Mouse (Mus musculus): ENCODE results near the gene Cdip1. TPM values are rescaled to one million over a fixed set of nuclear protein-coding genes. Genes with fewer than 3 reads are reported as not detected.
A peak's percentile ranks its signal among the peaks of the same experiment; 100 is the strongest.

The Cdip1 gene
- polyA plus RNA-seq, 1 experiment = 30.3 TPM

GRCm38 (mm10) chr16:4752155-4752554, 37.9 kb downstream of the Cdip1 start:
- H3K27ac ChIP-seq (ENCODE audit: insufficient read depth, low read length) = no peak overlapping the region
- TF ChIP-seq POLR2A (IDR thresholded peaks at IDR 0.05; ENCODE audit: low read depth, low read length) (no peak), CTCF (IDR thresholded peaks at IDR 0.05; ENCODE audit: borderline replicate concordance, insufficient read depth, low read length) (no peak)
- no peaks in the 10 kb centered on the region for H3K4me1 ChIP-seq (ENCODE audit: control insufficient read depth, insufficient read depth, low read length)
- no peak overlapping the region for H3K4me3 ChIP-seq (ENCODE audit: insufficient read depth, low read length)

GRCm38 (mm10) chr16:4742186-4742585, 47.9 kb downstream of the Cdip1 start:
- H3K4me1 ChIP-seq (ENCODE audit: control insufficient read depth, insufficient read depth, low read length) = no peaks in the 10 kb centered on the region
- H3K4me3 ChIP-seq (ENCODE audit: insufficient read depth, low read length) = no peak overlapping the region
- no peak overlapping the region for H3K27ac ChIP-seq (ENCODE audit: insufficient read depth, low read length)
- TF ChIP-seq CTCF (IDR thresholded peaks at IDR 0.05; ENCODE audit: borderline replicate concordance, insufficient read depth, low read length) (no peak), POLR2A (IDR thresholded peaks at IDR 0.05; ENCODE audit: low read depth, low read length) (no peak)

GRCm38 (mm10) chr16:4739994-4740393, 50.1 kb downstream of the Cdip1 start:
- no peak overlapping the region for H3K4me3 ChIP-seq (ENCODE audit: insufficient read depth, low read length)
- no peak overlapping the region for H3K27ac ChIP-seq (ENCODE audit: insufficient read depth, low read length)
- no peaks in the 10 kb centered on the region for H3K4me1 ChIP-seq (ENCODE audit: control insufficient read depth, insufficient read depth, low read length)
- TF ChIP-seq POLR2A (IDR thresholded peaks at IDR 0.05; ENCODE audit: low read depth, low read length) = no peak
- TF ChIP-seq CTCF (IDR thresholded peaks at IDR 0.05; ENCODE audit: borderline replicate concordance, insufficient read depth, low read length) = no peak

DNA sequence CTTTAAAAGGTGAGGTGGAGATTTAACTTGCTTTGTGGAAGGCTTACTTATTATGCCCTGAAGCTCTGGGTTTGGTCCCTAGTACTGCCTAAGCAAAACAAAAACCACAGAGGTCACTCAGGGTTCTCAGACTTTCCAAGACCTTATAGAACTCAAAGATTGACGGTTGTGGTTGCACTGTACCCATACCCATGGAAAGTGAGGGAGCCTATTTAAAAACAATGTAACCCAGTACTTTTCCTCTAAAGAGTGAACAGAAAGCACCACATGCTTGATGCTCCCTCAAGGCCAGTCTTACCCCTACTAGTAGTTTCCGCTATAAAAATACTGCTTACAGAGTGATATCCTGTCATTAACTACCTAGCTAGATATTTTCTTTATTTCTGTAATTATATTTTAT, 53.8 kb downstream of the Cdip1 start:
- TF ChIP-seq POLR2A (IDR thresholded peaks at IDR 0.05; ENCODE audit: low read depth, low read length) = no peak
- TF ChIP-seq CTCF (IDR thresholded peaks at IDR 0.05; ENCODE audit: borderline replicate concordance, insufficient read depth, low read length) = no peak
- no peak overlapping the region for H3K4me3 ChIP-seq (ENCODE audit: insufficient read depth, low read length)
- H3K27ac ChIP-seq (ENCODE audit: insufficient read depth, low read length) = no peak overlapping the region
- no peaks in the 10 kb centered on the region for H3K4me1 ChIP-seq (ENCODE audit: control insufficient read depth, insufficient read depth, low read length)

DNA sequence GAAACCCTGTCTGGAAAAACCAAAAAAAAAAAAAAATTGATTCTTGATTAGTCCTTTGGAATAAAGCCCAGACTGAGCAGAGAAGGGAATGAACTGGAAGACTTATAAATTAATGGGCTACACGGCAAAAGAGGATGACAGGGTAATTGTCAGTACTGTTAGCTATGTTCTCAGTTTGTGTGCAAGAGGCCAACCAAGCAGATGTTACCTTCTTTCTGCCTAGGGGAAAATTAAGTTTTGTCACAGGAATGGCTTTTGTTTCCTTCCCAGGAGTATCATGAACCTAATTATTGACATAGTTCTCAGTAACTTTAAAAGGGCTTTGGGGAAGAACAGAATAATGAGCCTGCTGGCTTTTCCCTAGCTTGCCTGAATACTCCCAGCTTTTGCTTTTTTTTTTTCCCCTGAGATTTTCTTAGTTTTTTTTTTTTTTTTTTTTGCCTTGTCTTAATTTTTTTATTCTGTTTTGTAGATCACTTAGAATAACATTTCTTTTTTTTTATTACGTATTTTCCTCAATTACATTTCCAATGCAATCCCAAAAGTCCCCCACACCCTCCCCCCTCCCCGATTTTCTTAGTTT, 59.2 kb downstream of the Cdip1 start:
- TF ChIP-seq POLR2A (IDR thresholded peaks at IDR 0.05; ENCODE audit: low read depth, low read length) = no peak
- no peak for TF ChIP-seq CTCF (IDR thresholded peaks at IDR 0.05; ENCODE audit: borderline replicate concordance, insufficient read depth, low read length)
- no peak overlapping the region for H3K4me3 ChIP-seq (ENCODE audit: insufficient read depth, low read length)
- H3K27ac ChIP-seq (ENCODE audit: insufficient read depth, low read length) = no peak overlapping the region
- no peaks in the 10 kb centered on the region for H3K4me1 ChIP-seq (ENCODE audit: control insufficient read depth, insufficient read depth, low read length)

GRCm38 (mm10) chr16:4727963-4728362, 62.1 kb downstream of the Cdip1 start:
- no peak for TF ChIP-seq CTCF (IDR thresholded peaks at IDR 0.05; ENCODE audit: borderline replicate concordance, insufficient read depth, low read length)
- no peak for TF ChIP-seq POLR2A (IDR thresholded peaks at IDR 0.05; ENCODE audit: low read depth, low read length)
- Histone ChIP-seq H3K4me1 (ENCODE audit: control insufficient read depth, insufficient read depth, low read length) (no peaks in the 10 kb centered on the region), H3K27ac (ENCODE audit: insufficient read depth, low read length) (peak overlapping the region; percentile 42), H3K4me3 (ENCODE audit: insufficient read depth, low read length) (no peak overlapping the region)

DNA sequence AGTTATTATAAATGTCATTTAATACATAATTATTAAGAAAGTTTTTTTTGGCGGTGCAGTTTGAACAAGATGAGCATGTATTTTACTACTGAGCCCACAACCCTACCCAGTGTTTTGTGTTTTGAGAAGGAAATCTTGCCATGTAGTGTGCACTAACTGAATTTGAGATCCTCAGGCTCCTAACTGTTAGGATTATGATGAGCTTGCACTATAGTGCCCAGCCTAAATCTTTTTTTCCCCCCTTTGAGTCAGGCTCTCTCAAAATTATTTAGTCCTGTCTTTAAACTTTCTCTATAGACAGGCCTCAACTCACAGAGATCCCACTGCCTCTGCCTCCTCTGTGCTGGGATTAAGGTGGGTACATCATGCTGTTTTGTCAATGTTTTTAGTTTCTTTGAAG, 62.6 kb downstream of the Cdip1 start:
- no peaks in the 10 kb centered on the region for H3K4me1 ChIP-seq (ENCODE audit: control insufficient read depth, insufficient read depth, low read length)
- H3K27ac ChIP-seq (ENCODE audit: insufficient read depth, low read length) = peak overlapping the region; percentile 42
- TF ChIP-seq CTCF (IDR thresholded peaks at IDR 0.05; ENCODE audit: borderline replicate concordance, insufficient read depth, low read length) (no peak), POLR2A (IDR thresholded peaks at IDR 0.05; ENCODE audit: low read depth, low read length) (no peak)
- H3K4me3 ChIP-seq (ENCODE audit: insufficient read depth, low read length) = no peak overlapping the region

GRCm38 (mm10) chr16:4726528-4727128, 63.5 kb downstream of the Cdip1 start:
- peak overlapping the region; percentile 86 for H3K4me3 ChIP-seq (ENCODE audit: insufficient read depth, low read length)
- no peak overlapping the region for H3K27ac ChIP-seq (ENCODE audit: insufficient read depth, low read length)
- no peaks in the 10 kb centered on the region for H3K4me1 ChIP-seq (ENCODE audit: control insufficient read depth, insufficient read depth, low read length)
- no peak for TF ChIP-seq POLR2A (IDR thresholded peaks at IDR 0.05; ENCODE audit: low read depth, low read length)
- TF ChIP-seq CTCF (IDR thresholded peaks at IDR 0.05; ENCODE audit: borderline replicate concordance, insufficient read depth, low read length) = no peak

GRCm38 (mm10) chr16:4725780-4726527, 64.1 kb downstream of the Cdip1 start, which contains the start of gene Hmox2:
Gene Hmox2, plus strand, starts transcription at chr16:4726361.
- Histone ChIP-seq H3K4me3 (ENCODE audit: insufficient read depth, low read length) (peak within 1 kb of the TSS; percentile 86), H3K27ac (ENCODE audit: insufficient read depth, low read length) (no peak within 1 kb of the TSS), H3K4me1 (ENCODE audit: control insufficient read depth, insufficient read depth, low read length) (no peaks in the 10 kb centered on the region)
- no peak for TF ChIP-seq CTCF (IDR thresholded peaks at IDR 0.05; ENCODE audit: borderline replicate concordance, insufficient read depth, low read length)
- TF ChIP-seq POLR2A (IDR thresholded peaks at IDR 0.05; ENCODE audit: low read depth, low read length) = peak; percentile 99

GRCm38 (mm10) chr16:4725266-4725665, 64.8 kb downstream of the Cdip1 start:
- no peak overlapping the region for H3K27ac ChIP-seq (ENCODE audit: insufficient read depth, low read length)
- no peaks in the 10 kb centered on the region for H3K4me1 ChIP-seq (ENCODE audit: control insufficient read depth, insufficient read depth, low read length)
- H3K4me3 ChIP-seq (ENCODE audit: insufficient read depth, low read length) = no peak overlapping the region
- TF ChIP-seq POLR2A (IDR thresholded peaks at IDR 0.05; ENCODE audit: low read depth, low read length) (no peak), CTCF (IDR thresholded peaks at IDR 0.05; ENCODE audit: borderline replicate concordance, insufficient read depth, low read length) (no peak)
